Mouse (Mus musculus): Measurements from ENCODE around the gene Vrk3. TPM values are rescaled to one million over a fixed set of nuclear protein-coding genes. Genes with fewer than 3 reads are reported as not detected.
A peak's percentile ranks its signal among the peaks of the same experiment; 100 is the strongest.

The Vrk3 gene
- total and polyA plus RNA-seq, 3 experiments = 23.3 to 36.3 (median 26.7) TPM

DNA sequence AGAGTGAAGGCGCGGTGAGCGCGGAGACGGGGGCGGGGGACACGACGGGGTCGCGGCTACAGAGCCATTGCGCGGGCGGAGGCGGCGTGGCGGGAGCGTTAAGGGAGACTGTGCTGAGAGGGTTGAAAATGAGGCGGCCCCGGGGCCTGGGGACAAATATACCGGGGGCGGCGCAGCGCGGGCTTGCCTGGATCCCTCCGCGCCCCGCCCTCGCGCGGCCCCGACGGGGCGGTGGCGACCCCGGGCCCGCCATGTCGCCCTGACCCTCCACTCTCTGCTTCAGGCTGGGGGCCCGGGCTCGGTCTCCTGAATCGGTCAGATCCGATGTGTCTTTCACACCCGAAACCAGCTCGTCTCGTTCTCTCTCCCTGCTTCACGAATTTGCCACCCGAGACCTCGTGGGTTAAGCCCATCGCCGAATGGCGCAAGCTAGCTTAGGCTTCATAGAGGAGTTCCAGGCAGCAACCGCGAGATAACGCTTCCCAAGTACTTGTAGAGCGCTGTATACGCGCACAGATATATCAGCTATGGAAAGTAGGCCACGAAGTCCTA is 68.3 kb downstream of the Vrk3 start, which contains the start of gene Atf5:
Gene Atf5 (minus strand): TSS at position 189 of the 552 bp plus-strand sequence.
- Histone ChIP-seq H3K9ac (ENCODE audit: low read depth, low read length) (peak within 1 kb of the TSS; percentile 97), H3K79me2 (replicated peaks; ENCODE audit: control insufficient read depth, insufficient read depth, low read length) (peaks cover 3% of the 10 kb centered on the region), H3K4me3 (peak within 1 kb of the TSS; percentile 81), H3K4me1 (ENCODE audit: control insufficient read depth, insufficient read depth, low read length) (peaks cover 21% of the 10 kb centered on the region), H3K36me3 (ENCODE audit: control insufficient read depth, insufficient read depth, low read length) (peaks cover 14% of the 10 kb centered on the region), H3K27me3 (ENCODE audit: control insufficient read depth, insufficient read depth, low read length) (no peaks in the 10 kb centered on the region), H3K27ac (peak within 1 kb of the TSS; percentile 93)
- under 1% methylated on average over 55 of the region's 57 CpGs for WGBS
- peak; percentile 83 for DNase-seq
- TF ChIP-seq EP300 (IDR thresholded peaks at IDR 0.05; ENCODE audit: insufficient read depth, low read depth, low read length) = no peak
- TF ChIP-seq CTCF (IDR thresholded peaks at IDR 0.05) = no peak
- TF ChIP-seq POLR2A (IDR thresholded peaks at IDR 0.05; ENCODE audit: insufficient read depth, low read depth, low read length) = 0 out of 2 replicates have a peak, but pooled peaks have one; percentile 12
- intact Hi-C loops (cut with DNase I) = loop anchor here (2.0 to 10.0 kb wide), 2 partner anchors 76 to 442 kb away; partner anchors contain the start of gene Med25

GRCm38 (mm10) chr7:44817441-44817840 is 69.2 kb downstream of the Vrk3 start:
- WGBS = 4% methylated on average over 3 of the region's 3 CpGs

GRCm38 (mm10) chr7:44818164-44818563 is 70.0 kb downstream of the Vrk3 start:
- H3K36me3 ChIP-seq (ENCODE audit: control insufficient read depth, insufficient read depth, low read length) = peaks cover 14% of the 10 kb centered on the region
- peak overlapping the region; percentile 93 for H3K27ac ChIP-seq
- 16% methylated on average over 2 of the region's 2 CpGs for WGBS
- TF ChIP-seq CTCF (IDR thresholded peaks at IDR 0.05) (peak; percentile 53), EP300 (IDR thresholded peaks at IDR 0.05; ENCODE audit: insufficient read depth, low read depth, low read length) (no peak)
- intact Hi-C loops (cut with DNase I) = loop anchor here (10.0 kb wide), 1 partner anchor 443 kb away; no protein-coding TSS in a partner anchor
- H3K27me3 ChIP-seq (ENCODE audit: control insufficient read depth, insufficient read depth, low read length) = no peaks in the 10 kb centered on the region
- H3K4me1 ChIP-seq (ENCODE audit: control insufficient read depth, insufficient read depth, low read length) = peaks cover 21% of the 10 kb centered on the region
- peak; percentile 7 to 23 for DNase-seq
- H3K79me2 ChIP-seq (replicated peaks; ENCODE audit: control insufficient read depth, insufficient read depth, low read length) = peaks cover 3% of the 10 kb centered on the region
- no peak overlapping the region; the same call in 1 of the 2 replicates for H3K4me3 ChIP-seq
- H3K9ac ChIP-seq (ENCODE audit: low read depth, low read length) = no peak overlapping the region

More at GRCm38 (mm10) chr7:44817441-44817840, 69.2 kb downstream of the Vrk3 start:
- Histone ChIP-seq H3K4me1 (ENCODE audit: control insufficient read depth, insufficient read depth, low read length) (peaks cover 21% of the 10 kb centered on the region), H3K9ac (ENCODE audit: low read depth, low read length) (peak overlapping the region; percentile 97), H3K4me3 (peak overlapping the region; percentile 81), H3K79me2 (replicated peaks; ENCODE audit: control insufficient read depth, insufficient read depth, low read length) (peaks cover 3% of the 10 kb centered on the region), H3K27me3 (ENCODE audit: control insufficient read depth, insufficient read depth, low read length) (no peaks in the 10 kb centered on the region), H3K27ac (peak overlapping the region; percentile 93), H3K36me3 (ENCODE audit: control insufficient read depth, insufficient read depth, low read length) (peaks cover 14% of the 10 kb centered on the region)
- no peak for DNase-seq
- TF ChIP-seq EP300 (IDR thresholded peaks at IDR 0.05; ENCODE audit: insufficient read depth, low read depth, low read length) (no peak), POLR2A (IDR thresholded peaks at IDR 0.05; ENCODE audit: insufficient read depth, low read depth, low read length) (no peak), CTCF (IDR thresholded peaks at IDR 0.05) (no peak)
- intact Hi-C loops (cut with DNase I) = loop anchor here (2.0 to 10.0 kb wide), 2 partner anchors 75 to 443 kb away; partner anchors contain the start of gene Med25

DNA sequence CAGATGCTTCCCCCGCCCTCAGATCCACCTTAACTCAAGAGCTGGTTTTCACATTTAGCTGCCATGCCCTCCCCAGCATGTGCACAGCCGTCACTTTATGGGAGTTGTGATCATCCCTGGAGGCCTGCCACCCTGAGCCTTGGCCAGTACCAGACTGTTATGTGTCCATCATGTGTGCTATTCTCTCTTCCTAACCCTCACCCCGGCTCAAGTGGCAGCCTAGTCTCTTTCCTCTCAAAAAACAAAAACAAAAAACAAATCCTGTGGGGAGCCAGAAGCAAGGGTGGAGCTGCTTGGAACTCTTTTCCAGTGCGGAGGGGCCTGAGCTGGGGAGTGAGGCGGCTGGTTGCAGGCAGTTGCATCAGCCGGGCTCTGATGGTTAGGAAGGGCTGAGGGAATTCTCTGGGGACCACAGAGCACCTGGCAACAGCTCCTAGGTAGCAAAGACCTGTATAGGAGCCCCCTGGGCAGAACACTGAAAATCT is 70.6 kb downstream of the Vrk3 start:
- 20% methylated on average over 6 of the region's 6 CpGs for WGBS
- intact Hi-C loops (cut with DNase I) = loop anchor here (10.0 kb wide), 1 partner anchor 444 kb away; no protein-coding TSS in a partner anchor
- DNase-seq = peak; percentile 67 to 82
- peaks cover 21% of the 10 kb centered on the region for H3K4me1 ChIP-seq (ENCODE audit: control insufficient read depth, insufficient read depth, low read length)
- H3K27ac ChIP-seq = peak overlapping the region; percentile 93
- no peaks in the 10 kb centered on the region for H3K27me3 ChIP-seq (ENCODE audit: control insufficient read depth, insufficient read depth, low read length)
- H3K4me3 ChIP-seq = peak overlapping the region; percentile 14; the same call in 1 of the 2 replicates
- peak overlapping the region; percentile 50 for H3K9ac ChIP-seq (ENCODE audit: low read depth, low read length)
- TF ChIP-seq EP300 (IDR thresholded peaks at IDR 0.05; ENCODE audit: insufficient read depth, low read depth, low read length) = no peak
- 0 out of 2 replicates have a peak, but pooled peaks have one; percentile 16 for TF ChIP-seq POLR2A (IDR thresholded peaks at IDR 0.05; ENCODE audit: insufficient read depth, low read depth, low read length)
- no peak for TF ChIP-seq CTCF (IDR thresholded peaks at IDR 0.05)
- peaks cover 14% of the 10 kb centered on the region for H3K36me3 ChIP-seq (ENCODE audit: control insufficient read depth, insufficient read depth, low read length)
- peaks cover 3% of the 10 kb centered on the region for H3K79me2 ChIP-seq (replicated peaks; ENCODE audit: control insufficient read depth, insufficient read depth, low read length)

- H3K79me2 ChIP-seq (replicated peaks; ENCODE audit: control insufficient read depth, insufficient read depth, low read length) = peaks cover 3% of the 10 kb centered on the region
- DNase-seq = peak; percentile 1 to 12
- peak overlapping the region; percentile 93 for H3K27ac ChIP-seq
- intact Hi-C loops (cut with DNase I) = loop anchor here (10.0 kb wide), 1 partner anchor 445 kb away; no protein-coding TSS in a partner anchor
- H3K4me1 ChIP-seq (ENCODE audit: control insufficient read depth, insufficient read depth, low read length) = peaks cover 19% of the 10 kb centered on the region
- H3K4me3 ChIP-seq = no peak overlapping the region
- no peak overlapping the region for H3K9ac ChIP-seq (ENCODE audit: low read depth, low read length)
- TF ChIP-seq POLR2A (IDR thresholded peaks at IDR 0.05; ENCODE audit: insufficient read depth, low read depth, low read length) (no peak), CTCF (IDR thresholded peaks at IDR 0.05) (no peak), EP300 (IDR thresholded peaks at IDR 0.05; ENCODE audit: insufficient read depth, low read depth, low read length) (no peak)
- H3K36me3 ChIP-seq (ENCODE audit: control insufficient read depth, insufficient read depth, low read length) = peaks cover 14% of the 10 kb centered on the region
- 88% methylated on average over 2 of the region's 2 CpGs for WGBS
- H3K27me3 ChIP-seq (ENCODE audit: control insufficient read depth, insufficient read depth, low read length) = no peaks in the 10 kb centered on the region
These were observed 71.2 kb downstream of the Vrk3 start for GRCm38 (mm10) chr7:44819391-44819790.

DNA sequence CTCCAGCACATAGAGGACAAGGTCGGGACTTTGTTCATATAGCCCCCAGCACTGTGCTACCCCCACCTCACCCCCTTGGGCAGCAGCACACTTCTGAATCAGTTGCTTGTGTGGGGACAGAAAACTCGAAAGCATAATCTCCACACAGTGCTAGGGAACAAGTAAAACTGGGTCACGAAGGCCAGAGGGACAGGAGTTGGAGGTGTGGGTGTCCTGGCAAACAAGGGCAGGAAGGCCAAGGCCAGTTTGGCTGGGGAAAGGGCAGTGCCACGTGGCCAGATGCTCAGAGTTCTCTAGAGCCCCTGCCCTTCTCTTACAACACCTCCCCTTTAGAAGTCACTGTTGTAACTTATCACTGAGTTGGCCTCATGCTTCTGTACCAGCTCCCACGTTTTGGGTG is 71.7 kb downstream of the Vrk3 start:
- H3K36me3 ChIP-seq (ENCODE audit: control insufficient read depth, insufficient read depth, low read length) = peaks cover 14% of the 10 kb centered on the region
- no peak for TF ChIP-seq CTCF (IDR thresholded peaks at IDR 0.05)
- no peak for TF ChIP-seq EP300 (IDR thresholded peaks at IDR 0.05; ENCODE audit: insufficient read depth, low read depth, low read length)
- no peak for TF ChIP-seq POLR2A (IDR thresholded peaks at IDR 0.05; ENCODE audit: insufficient read depth, low read depth, low read length)
- intact Hi-C loops (cut with DNase I) = loop anchor here (5.0 to 10.0 kb wide), 2 partner anchors 168 to 445 kb away; no protein-coding TSS in a partner anchor
- H3K9ac ChIP-seq (ENCODE audit: low read depth, low read length) = no peak overlapping the region
- peaks cover 19% of the 10 kb centered on the region for H3K4me1 ChIP-seq (ENCODE audit: control insufficient read depth, insufficient read depth, low read length)
- peak; percentile 28 to 55 for DNase-seq
- H3K79me2 ChIP-seq (replicated peaks; ENCODE audit: control insufficient read depth, insufficient read depth, low read length) = peaks cover 3% of the 10 kb centered on the region
- no peaks in the 10 kb centered on the region for H3K27me3 ChIP-seq (ENCODE audit: control insufficient read depth, insufficient read depth, low read length)
- H3K4me3 ChIP-seq = no peak overlapping the region
- WGBS = 19% methylated on average over 5 of the region's 5 CpGs
- H3K27ac ChIP-seq = peak overlapping the region; percentile 93
